Mouse (Mus musculus) G1E (cell line): ENCODE measurements around the gene Cxcl17. TPM values are rescaled to one million over a fixed set of nuclear protein-coding genes. Genes with fewer than 3 reads are reported as not detected.
"Not testable (repeated sequence)": the region's sequence is repeated elsewhere in the genome, so short reads cannot be mapped to it uniquely, and the experiment has no call there.

Experiments used
- ATAC-seq: 2 replicates; pipeline ENCODE4 v1.8.0; 2016; ENCODE audit warnings: mild to moderate bottlenecking; ENCODE audit not compliant: insufficient number of reproducible peaks, poor library complexity, low FRiP score, severe bottlenecking; ENCODE audit errors: extremely low read depth
- DNase-seq: peaks from one replicate; pipeline ENCODE4 v3.0.0; 2012; ENCODE audit warnings: low spot score
- H3K27me3 ChIP-seq: 2 replicates; pipeline ENCODE4 v1.6.1; 2012; ENCODE audit warnings: mild to moderate bottlenecking, low read length, inconsistent platforms; ENCODE audit not compliant: insufficient read depth
- H3K36me3 ChIP-seq: replicated peaks from 2 replicates; pipeline ENCODE3; 2012; ENCODE audit warnings: mild to moderate bottlenecking, inconsistent platforms
- H3K4me1 ChIP-seq: 2 replicates; pipeline ENCODE4 v1.6.1; 2012; ENCODE audit warnings: low read depth, low read length, inconsistent platforms, mixed read lengths; ENCODE audit not compliant: insufficient read depth
- H3K4me3 ChIP-seq: 2 replicates; pipeline ENCODE4 v1.5.1; 2012; ENCODE audit warnings: low read depth, mild to moderate bottlenecking, inconsistent platforms, low read length, moderate library complexity, mixed read lengths
- H3K9me3 ChIP-seq: replicated peaks from 2 replicates; pipeline ENCODE4 v1.6.1; 2012; ENCODE audit warnings: inconsistent platforms
- CTCF ChIP-seq: IDR thresholded peaks from 2 replicates; pipeline ENCODE4 v1.5.1; 2012; ENCODE audit warnings: low read depth, low read length, inconsistent platforms, mixed read lengths
- GATA1 ChIP-seq: IDR thresholded peaks from 2 replicates; pipeline ENCODE4 v1.6.1; 2012; ENCODE audit warnings: borderline replicate concordance, low read length, inconsistent platforms, mixed read lengths
- GATA2 ChIP-seq: IDR thresholded peaks from 2 replicates; pipeline ENCODE4 v1.6.1; 2012; ENCODE audit warnings: low read depth, low read length, inconsistent platforms, borderline replicate concordance
- POLR2AphosphoS5 ChIP-seq: IDR thresholded peaks from 2 replicates; pipeline ENCODE4 v1.6.1; 2012; ENCODE audit warnings: low read depth, low read length, inconsistent platforms; ENCODE audit not compliant: insufficient replicate concordance
- TAL1 ChIP-seq: conservative IDR thresholded peaks from 2 replicates; pipeline ENCODE4 v1.6.1; 2012; ENCODE audit warnings: low read depth, low read length, inconsistent platforms, mixed read lengths
- polyA plus RNA-seq: library from polyadenylated mRNA; stranded (reverse); fragments of >175 nt; gene quantifications from 2 replicates; pipeline ENCODE4 v1.2.3, GENCODE M21; 2012
- total RNA-seq, 2 experiments: library from RNA; stranded (forward) in 1 of 2; stranded (reverse) in 1 of 2; fragments of 200-1000 nt in 1 of 2; fragments of >200 nt in 1 of 2; fragmentation: Nextera tagmentation in 1 of 2; gene quantifications; 2 replicates each; pipeline ENCODE4 v1.2.3; 2014 to 2017

The Cxcl17 gene
- total and polyA plus RNA-seq, 3 experiments, result not detected

DNA sequence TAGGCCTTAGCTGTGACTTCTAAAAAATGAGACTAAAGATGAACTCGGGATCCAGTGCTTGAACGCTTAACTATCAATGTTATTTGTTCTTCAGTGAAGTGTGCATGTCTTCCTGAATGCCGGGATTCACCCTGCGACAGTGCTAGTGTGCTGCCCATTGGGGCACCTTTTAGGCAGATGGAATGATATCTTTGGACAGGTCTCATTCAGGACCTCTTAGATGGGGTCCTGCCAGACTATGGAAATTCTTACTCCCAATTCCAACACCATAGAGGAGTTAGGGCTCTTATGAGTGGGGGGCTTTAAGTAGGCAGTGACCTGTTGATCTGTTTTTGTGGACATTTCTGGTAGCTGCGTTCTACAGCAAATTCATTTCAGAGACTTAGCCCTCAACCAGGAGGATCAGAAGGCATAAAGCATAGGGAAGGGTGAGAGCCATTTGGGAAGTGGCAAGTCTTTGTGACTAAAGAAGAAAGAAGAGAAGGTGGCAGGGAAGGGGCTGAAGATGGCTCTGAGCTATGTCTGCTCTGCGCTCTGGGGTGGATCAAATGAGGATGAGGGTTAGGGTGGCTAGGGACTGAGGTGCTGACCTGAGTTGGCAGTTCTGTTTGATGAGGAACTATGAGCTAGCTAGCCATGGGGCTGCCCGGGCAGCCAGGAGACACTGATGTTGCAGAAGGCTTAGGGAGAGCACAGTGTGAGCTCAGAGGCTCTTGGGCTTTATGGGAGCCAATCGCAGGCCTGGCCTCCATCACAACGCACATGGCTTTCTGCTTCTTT lies 21.3 kb upstream of the Cxcl17 start:
- H3K36me3 ChIP-seq, result no peaks in the 10 kb centered on the region
- ATAC-seq, result no peak
- TF ChIP-seq GATA2 (no peak), TAL1 (no peak), CTCF (no peak)
- H3K4me1 ChIP-seq, result no peaks in the 10 kb centered on the region
- H3K4me3 ChIP-seq, result no peak overlapping the region
- no peaks in the 10 kb centered on the region for H3K9me3 ChIP-seq
- no peaks in the 10 kb centered on the region for H3K27me3 ChIP-seq
- DNase-seq, result no peak

DNA sequence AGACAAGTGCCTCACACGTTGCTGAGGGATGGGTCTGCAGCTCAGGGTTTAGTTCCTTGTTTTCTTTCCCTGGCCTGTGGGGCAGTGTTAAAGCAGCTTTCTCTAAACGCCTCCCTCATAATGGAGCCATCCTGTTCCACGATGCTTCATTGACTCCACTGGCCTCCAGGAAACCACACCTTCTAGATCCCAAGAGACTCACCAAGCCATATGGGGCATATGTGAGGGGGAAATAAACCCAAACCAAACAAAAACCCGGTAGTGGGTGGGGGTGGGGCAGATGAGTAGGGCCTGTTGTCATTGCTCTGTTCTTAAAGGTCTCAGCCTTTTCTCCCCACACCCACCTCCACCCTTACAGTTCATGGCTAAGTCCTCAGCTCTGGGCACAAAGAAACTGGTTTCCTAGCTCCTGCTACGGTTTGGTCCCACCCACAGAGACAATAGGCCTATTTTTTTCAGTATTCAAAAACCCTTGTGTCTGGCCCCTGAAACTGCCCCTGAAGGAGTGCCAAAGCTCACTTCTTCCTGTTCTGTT lies 20.4 kb upstream of the Cxcl17 start:
- no peaks in the 10 kb centered on the region for H3K27me3 ChIP-seq
- no peak for TF ChIP-seq POLR2AphosphoS5
- TF ChIP-seq CTCF, result no peak
- no peak for TF ChIP-seq TAL1
- TF ChIP-seq GATA1, result no peak
- no peak for TF ChIP-seq GATA2
- no peaks in the 10 kb centered on the region for H3K4me1 ChIP-seq
- no peaks in the 10 kb centered on the region for H3K36me3 ChIP-seq
- ATAC-seq, result no peak
- no peaks in the 10 kb centered on the region for H3K9me3 ChIP-seq
- DNase-seq, result no peak
- H3K4me3 ChIP-seq, result no peak overlapping the region

DNA sequence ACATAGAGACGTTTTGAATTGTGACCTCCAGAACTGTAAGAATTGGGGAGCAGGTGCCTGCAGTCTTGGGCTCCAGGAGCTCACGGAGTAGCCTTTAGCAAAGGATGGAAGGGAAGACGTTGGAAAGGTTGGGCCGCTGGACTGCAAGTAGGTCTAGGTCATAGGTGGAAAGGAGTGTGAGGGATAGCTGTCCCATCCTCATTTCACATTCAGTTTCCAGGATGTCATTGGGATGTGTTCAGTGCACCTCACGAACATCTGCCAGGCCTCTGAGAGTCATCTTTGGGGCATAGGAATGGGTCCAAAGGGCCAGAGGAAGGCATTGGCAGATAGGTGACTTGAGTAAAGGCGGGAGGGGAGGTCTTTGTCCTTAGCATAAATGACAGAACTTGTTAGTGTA lies 19.7 kb upstream of the Cxcl17 start:
- no peak for DNase-seq
- H3K4me1 ChIP-seq, result no peaks in the 10 kb centered on the region
- TF ChIP-seq POLR2AphosphoS5 (no peak), GATA1 (no peak)
- H3K27me3 ChIP-seq, result no peaks in the 10 kb centered on the region
- no peak for ATAC-seq
- no peak overlapping the region for H3K4me3 ChIP-seq
- no peaks in the 10 kb centered on the region for H3K36me3 ChIP-seq
- no peaks in the 10 kb centered on the region for H3K9me3 ChIP-seq

DNA sequence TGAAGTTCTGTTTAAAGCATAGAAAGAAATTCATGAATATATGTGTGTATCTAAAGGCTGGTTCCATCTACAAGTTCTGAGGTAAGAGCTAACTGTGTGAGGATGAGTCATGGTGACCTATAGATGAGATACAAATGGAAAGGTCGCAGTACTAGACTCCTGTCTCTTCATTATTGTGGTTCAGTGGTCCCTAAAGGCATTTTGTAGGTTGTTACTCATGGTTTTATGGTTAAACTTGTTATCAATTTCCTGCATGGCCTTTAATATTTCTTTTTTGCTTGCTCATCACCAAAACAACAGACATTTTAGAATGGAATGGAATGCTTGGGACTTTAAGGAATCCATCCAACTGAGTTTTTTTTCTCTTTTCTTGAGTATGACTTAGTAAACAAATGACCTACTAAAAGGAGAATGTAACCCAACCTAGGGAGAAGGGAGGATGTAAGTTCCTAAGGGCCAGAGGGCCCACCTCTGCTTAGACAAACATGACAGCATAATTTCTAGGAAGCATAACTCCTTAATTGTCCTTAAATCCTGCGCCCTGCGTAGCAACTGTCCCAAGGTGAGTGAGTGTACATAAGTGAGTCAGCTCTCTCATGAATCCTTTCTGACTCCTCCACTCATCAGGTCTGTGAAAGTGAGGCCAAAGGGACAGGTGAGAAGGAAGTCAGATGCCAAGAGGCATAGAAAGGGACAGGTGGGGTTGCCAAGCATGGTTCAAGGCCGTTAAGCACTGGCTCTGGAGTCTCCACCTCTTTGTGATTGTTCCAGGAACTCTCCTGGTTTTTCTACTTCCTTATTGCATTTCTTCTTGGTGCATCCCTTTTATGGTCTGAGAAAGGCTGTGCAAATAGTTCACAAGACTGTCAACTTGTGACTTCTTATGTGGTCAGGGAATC lies 17.4 kb upstream of the Cxcl17 start:
- no peak for ATAC-seq
- H3K4me1 ChIP-seq, result no peaks in the 10 kb centered on the region; the same call in 1 of the 2 replicates

DNA sequence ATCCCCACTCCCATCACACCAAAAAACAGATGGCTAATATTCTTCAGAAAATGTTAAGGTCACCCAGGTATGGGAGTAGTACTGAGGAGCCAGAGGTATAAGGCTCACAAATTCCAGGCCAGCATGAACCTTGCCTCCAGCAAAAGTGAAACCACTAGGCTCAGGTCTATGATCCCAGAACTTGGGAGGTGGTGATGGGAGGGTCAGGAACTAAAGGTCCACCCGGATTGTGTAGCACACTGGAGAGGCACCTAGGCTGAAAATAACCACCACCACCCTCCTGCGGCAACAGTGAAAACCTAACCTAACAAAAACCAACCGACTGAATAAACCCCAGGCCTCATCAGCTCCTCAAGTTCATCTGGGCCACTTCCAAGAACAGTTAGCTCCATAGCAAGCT lies 15.6 kb upstream of the Cxcl17 start:
- DNase-seq (no peak), ATAC-seq (no peak)
- TF ChIP-seq CTCF, result no peak
- TF ChIP-seq GATA2, result no peak
- no peak for TF ChIP-seq TAL1
- no peak for TF ChIP-seq POLR2AphosphoS5
- no peak for TF ChIP-seq GATA1
- Histone ChIP-seq H3K9me3 (no peaks in the 10 kb centered on the region), H3K36me3 (no peaks in the 10 kb centered on the region), H3K4me3 (no peak overlapping the region), H3K4me1 (no peaks in the 10 kb centered on the region; the same call in 1 of the 2 replicates), H3K27me3 (no peaks in the 10 kb centered on the region; the same call in 1 of the 2 replicates)

More for the DNA sequence above, 17.4 kb upstream of the Cxcl17 start:
- DNase-seq, result no peak
- Histone ChIP-seq H3K27me3 (no peaks in the 10 kb centered on the region; the same call in 1 of the 2 replicates), H3K4me3 (no peak overlapping the region), H3K36me3 (no peaks in the 10 kb centered on the region), H3K9me3 (no peaks in the 10 kb centered on the region)
- no peak for TF ChIP-seq GATA1
- no peak for TF ChIP-seq GATA2
- TF ChIP-seq CTCF, result no peak
- TF ChIP-seq TAL1, result no peak
- no peak for TF ChIP-seq POLR2AphosphoS5

DNA sequence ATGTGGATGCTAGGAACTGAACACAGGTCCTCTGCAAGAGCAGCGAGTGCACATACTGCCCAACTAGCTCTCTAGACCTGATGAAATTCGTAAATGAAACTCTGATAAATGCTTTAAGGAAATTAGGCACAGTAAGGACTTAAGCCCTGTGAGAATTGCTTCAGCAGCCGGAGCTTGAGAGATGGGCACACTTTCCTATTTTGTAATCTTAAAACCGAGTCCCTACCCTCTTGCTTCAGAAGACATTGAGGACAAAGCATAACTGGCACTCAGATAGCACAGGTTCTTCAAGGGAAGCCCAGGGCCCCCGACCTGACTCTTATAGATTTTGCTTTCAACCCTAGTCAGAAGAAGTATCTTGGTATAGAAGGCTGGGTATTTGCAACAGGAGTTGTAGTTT lies 14.5 kb upstream of the Cxcl17 start:
- no peak for ATAC-seq
- TF ChIP-seq POLR2AphosphoS5, result no peak
- TF ChIP-seq GATA2, result no peak

DNA sequence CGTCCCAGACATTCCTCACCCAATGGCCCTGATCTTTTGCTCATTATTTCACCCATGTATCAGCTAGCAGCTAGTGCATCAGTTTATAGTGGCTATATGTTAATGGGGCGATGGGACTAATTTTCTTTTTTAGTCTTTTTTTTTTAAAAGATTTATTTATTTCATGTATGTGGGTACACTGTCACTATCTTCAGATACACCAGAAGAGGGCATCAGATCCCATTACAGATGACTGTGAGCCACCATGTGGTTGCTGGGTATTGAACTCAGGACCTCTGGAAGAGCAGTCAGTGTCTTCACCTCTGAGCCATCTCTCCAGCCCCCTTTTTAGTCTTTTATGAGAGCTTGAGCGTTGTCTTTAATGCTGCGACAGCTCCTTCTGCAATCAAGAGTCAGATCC lies 13.7 kb upstream of the Cxcl17 start:
- not testable (repeated sequence) for H3K27me3 ChIP-seq, H3K36me3 ChIP-seq, H3K9me3 ChIP-seq, H3K4me3 ChIP-seq, ATAC-seq, DNase-seq, H3K4me1 ChIP-seq

More for the DNA sequence above, 14.5 kb upstream of the Cxcl17 start:
- H3K9me3 ChIP-seq, result no peaks in the 10 kb centered on the region
- H3K4me1 ChIP-seq, result no peaks in the 10 kb centered on the region; the same call in 1 of the 2 replicates
- H3K27me3 ChIP-seq, result no peaks in the 10 kb centered on the region; the same call in 1 of the 2 replicates
- DNase-seq, result no peak
- peaks cover 3% of the 10 kb centered on the region for H3K36me3 ChIP-seq
- no peak overlapping the region for H3K4me3 ChIP-seq
